Mouse (Mus musculus): ENCODE measurements around the gene Fbxl2. TPM values are rescaled to one million over a fixed set of nuclear protein-coding genes. Genes with fewer than 3 reads are reported as not detected.

Fbxl2 gene
- total RNA-seq, 2 experiments from 2014 or later, result 50.7 to 56.1 TPM

DNA sequence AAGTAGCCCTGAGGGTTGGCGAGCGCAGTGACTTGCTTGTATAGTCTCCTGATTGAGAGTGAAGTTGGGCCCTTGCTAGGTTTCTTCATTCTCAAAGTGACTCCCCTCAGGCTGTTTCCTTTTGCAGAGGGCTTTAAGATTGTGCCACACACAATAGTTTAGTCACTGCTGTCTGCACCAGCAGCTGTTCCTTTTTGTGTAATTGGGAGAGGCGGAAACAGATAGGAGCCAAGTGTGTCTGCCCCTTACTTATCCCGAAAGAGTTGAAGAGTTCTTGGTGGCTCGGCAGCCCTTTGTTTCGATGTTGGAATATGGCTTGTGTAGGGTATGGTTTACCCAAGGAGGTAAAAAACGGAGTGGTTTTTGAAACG is 113.9 kb downstream of the Fbxl2 start:
- intact Hi-C loops (cut with DNase I), result no loop called here
- DNase-seq (ENCODE audit: low spot score in 2 of 2), result peak in 1 of 2 experiments; percentile 15

DNA sequence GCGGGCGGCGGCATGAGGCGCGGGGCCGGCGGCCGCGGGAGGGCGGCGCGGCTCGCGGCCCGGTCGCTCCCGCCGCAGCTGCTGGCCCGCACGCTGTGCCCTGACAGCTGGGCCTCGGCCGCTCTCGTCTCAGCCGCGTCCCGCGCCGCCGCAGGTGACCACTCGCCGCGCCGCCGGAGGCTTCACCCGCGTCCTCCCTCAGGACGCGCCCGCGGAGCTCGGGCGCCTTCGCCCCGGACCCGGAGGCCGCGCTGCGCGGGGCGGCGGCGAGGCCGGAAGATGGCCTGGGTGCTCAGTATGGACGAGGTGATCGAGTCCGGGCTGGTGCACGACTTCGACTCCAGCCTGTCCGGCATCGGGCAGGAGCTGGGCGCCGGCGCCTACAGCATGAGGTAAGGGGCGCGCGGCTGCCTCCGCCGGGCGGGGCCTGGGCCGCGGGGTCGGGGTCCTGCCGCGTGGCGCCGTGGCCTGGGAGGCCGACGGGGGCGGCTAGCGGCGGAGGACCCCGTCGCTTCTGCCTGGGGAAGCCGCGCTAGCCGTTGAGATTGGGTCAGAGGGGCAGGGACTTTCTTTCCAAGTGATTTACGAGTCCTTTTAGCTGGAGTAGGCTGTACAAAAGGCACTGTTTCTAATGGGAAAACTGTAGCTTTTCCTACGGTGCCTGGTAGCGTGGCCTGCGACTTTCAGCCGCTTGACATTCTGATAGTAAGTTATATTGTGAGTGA is 114.5 kb downstream of the Fbxl2 start:
- intact Hi-C loops (cut with DNase I), result no loop called here

DNA sequence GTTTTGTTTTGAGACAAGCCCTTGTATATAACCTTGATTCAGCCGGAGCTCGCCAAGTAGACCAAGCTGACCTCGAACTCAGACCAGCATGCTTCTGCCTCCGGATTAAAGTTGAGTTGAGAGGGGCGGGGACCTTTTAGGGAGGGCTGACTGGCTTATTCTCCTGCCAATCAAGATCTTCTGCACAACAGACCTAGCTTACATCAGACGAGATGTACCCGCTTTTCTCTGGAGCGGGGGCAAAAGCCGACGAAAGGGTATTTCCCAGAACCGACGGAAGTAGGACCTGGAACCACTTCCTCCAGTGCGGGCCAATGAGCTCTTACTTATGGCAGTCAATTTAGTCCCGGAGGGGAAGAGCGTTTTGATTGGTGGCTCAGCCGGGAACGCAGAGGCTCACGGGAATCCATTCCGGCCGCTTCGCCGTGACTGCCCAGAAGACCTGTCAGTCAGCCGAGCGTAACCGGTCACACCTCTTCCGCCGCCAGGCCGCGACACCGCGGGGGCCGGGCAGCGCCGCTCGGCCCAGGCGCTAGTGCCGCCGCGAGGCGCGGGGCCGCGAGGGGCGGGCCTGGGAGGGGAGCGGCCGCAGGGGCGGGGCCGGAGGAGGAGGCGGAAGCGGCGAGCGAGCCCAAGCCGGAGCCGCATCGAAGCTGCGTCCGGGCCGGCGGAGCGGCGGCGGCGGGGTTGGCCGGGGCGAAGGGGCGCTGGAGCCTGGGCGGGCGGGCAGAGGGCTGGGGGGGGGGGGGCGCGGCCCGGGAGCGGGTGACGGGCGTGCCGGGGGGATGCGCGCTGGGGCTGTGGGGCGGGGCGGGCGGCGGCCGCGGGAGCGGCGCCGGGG is 115.2 kb downstream of the Fbxl2 start, which contains the start of gene Ubp1:
Gene Ubp1, plus strand, starts transcription at position 401 of the 841 bp plus-strand sequence.
- intact Hi-C loops (cut with DNase I), result no loop called here
- DNase-seq (ENCODE audit: low spot score in 2 of 2), result peak; percentile 97 to 99

More for the DNA sequence above, 114.5 kb downstream of the Fbxl2 start:
- DNase-seq (ENCODE audit: low spot score in 2 of 2), result peak in 1 of 2 experiments; percentile 20

DNA sequence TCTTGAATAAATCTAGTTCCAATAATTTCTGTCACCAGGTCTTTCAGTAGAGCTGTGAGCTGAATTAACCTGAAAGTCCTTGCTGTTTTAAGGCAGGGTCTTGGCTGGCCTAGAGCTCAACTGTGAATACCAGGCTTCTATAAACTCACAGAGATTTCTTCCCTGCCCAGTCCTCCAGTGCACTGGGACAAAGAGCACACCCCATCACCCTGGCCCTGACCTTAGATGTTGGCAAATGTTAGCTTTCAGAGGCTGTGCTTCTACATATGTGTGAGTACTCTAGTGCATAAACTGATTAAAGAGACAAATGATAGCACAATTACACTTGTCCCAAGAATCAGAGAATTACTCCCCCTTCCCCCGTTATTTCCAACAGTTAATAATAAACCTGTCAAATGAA is 116.3 kb downstream of the Fbxl2 start:
- no peak for DNase-seq (ENCODE audit: low spot score in 2 of 2)
- intact Hi-C loops (cut with DNase I), result no loop called here

DNA sequence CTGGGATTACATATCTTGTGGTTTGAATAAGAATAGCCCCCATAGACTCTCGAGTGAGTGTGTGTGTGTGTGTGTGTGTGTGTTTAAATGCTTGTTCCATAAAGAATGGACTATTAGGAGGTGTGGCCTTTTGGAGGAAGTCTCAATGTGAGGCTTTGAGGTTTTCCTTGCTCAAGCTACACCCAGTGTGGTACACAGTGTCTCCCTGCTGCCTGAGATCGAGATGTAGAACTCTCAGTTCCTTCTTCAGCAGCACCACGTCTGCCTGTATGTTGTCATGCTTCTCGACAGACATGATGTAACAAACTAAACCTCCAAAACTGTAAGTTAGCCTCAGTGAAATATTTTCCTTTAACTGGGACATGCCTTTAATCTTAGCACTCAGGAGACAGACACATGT is 117.4 kb downstream of the Fbxl2 start:
- no peak for DNase-seq (ENCODE audit: low spot score in 2 of 2)
- intact Hi-C loops (cut with DNase I), result no loop called here

DNA sequence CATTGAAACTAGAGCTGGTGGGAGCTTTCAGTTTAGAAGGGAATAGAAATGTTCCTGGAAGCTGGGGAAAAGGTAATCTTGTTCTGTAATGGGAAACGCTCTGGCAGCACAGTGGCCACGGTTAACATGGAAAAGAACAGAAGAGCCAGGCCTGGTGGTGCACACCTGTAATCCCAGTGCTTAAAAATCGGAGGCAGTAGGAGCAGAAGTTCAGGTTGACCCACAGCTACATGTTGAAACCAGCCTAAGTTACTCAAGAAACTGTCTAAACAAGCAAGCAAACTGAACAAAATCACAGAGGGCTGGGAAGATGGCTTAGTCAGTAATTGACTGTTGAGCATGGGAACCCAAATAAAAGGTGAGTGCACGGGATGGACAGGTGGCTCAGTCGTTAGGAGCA is 121.1 kb downstream of the Fbxl2 start:
- intact Hi-C loops (cut with DNase I), result no loop called here
- DNase-seq (ENCODE audit: low spot score in 2 of 2), result no peak

DNA sequence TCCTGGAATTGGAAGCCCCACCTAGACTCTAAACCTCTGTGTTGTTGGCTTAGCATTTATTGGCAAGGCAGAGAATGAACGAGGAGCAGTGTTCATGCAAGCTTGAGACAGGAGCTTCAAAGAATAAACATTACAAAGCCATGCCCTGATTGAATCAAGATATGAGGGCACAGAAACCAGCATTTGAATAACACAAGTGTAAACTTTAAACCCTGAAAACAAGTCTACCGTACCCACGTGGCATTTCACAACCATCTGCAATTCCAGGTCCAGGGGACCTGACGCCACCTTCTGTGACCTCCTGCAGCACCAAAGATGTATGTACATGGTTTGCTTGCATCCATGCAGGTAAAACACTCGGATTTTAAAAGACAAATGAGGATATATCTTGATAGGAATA is 123.3 kb downstream of the Fbxl2 start:
- intact Hi-C loops (cut with DNase I), result no loop called here
- DNase-seq (ENCODE audit: low spot score in 2 of 2), result no peak

DNA sequence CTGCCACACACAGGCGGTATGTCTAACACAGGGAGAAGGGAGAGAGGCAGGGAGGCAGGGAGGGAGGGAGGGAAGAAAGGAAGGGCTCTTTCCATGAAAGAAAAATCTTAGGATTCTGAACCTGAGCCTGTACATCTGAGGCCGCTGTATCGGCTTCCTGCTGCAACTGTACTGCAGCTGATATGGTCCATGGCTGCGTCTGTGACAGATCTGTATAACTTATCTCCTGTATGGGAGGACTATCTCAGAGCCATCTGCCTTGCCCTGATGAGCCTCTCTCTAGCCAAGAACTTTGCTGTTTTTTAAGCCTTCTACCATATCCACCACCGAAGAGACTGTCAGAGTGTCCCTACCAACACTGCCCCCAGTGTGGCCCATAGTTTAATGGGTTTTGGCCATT is 130.2 kb downstream of the Fbxl2 start:
- DNase-seq (ENCODE audit: low spot score in 2 of 2), result no peak
- intact Hi-C loops (cut with DNase I), result no loop called here

Other genes with a start within 250 kb of the Fbxl2 start
- 10 to 100 TPM; 60.2 to 64.7 TPM for gene Ubp1, start 115.3 kb downstream of the Fbxl2 start, total RNA-seq (2021)
- gene Susd5, start 10.9 kb upstream of the Fbxl2 start, total RNA-seq (2021), result 10 to 100 TPM; 12.7 to 16.9 TPM

All from left cerebral cortex, postnatal 14 days (tissue).